Mouse (Mus musculus) erythroblast, embryonic 14.5 days (primary cell): ENCODE results near the gene AA792892. TPM values are rescaled to one million over a fixed set of nuclear protein-coding genes. Genes with fewer than 3 reads are reported as not detected.
"Not testable (repeated sequence)": the region's sequence is repeated elsewhere in the genome, so short reads cannot be mapped to it uniquely, and the experiment has no call there.

ENCODE experiments used
- H3K27me3 ChIP-seq: 2 replicates; pipeline ENCODE4 v1.6.1; 2012; ENCODE audit warnings: inconsistent platforms; ENCODE audit not compliant: control insufficient read depth
- H3K36me3 ChIP-seq: 2 replicates; pipeline ENCODE4 v1.6.1; 2012; ENCODE audit warnings: mild to moderate bottlenecking, inconsistent platforms; ENCODE audit not compliant: control insufficient read depth
- H3K4me1 ChIP-seq: 2 replicates; pipeline ENCODE4 v1.6.1; 2012; ENCODE audit warnings: inconsistent platforms; ENCODE audit not compliant: control insufficient read depth
- H3K4me3 ChIP-seq: replicated peaks from 2 replicates; pipeline ENCODE3; 2012; ENCODE audit warnings: moderate library complexity, mild to moderate bottlenecking, inconsistent platforms
- H3K9me3 ChIP-seq: 2 replicates; pipeline ENCODE4 v1.6.1; 2012; ENCODE audit warnings: low read length, inconsistent platforms, mixed read lengths; ENCODE audit not compliant: control insufficient read depth
- polyA plus RNA-seq: library from polyadenylated mRNA; stranded (reverse); fragments of >175 nt; gene quantifications from 2 replicates; pipeline ENCODE4 v1.2.3, GENCODE M21; 2012

AA792892 gene
- polyA plus RNA-seq = not detected in 2 replicates

DNA sequence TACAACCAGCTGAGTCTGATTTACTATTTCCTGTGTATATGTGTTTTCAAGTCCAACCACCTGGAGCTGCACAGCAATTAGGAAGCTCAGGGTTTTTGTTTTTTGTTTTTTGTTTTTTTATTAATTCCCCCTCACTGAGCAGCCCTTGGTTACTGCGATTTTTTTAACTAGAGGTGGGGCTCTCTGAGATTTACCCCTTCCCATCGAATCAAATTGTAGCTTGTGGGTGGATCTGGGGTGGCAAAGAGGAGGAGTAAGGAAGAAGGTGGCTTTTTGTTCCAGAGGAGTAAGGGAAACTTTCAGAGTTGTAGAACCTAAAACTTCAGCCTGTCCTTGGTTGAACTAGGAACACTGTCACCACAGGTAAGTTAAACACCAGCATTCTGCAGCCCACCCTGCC lies at the start of gene AA792892:
Gene AA792892 (plus strand): TSS at position 301 of the 400 bp plus-strand sequence.
- not testable (repeated sequence) for H3K4me1 ChIP-seq, H3K4me3 ChIP-seq, H3K36me3 ChIP-seq, H3K9me3 ChIP-seq, H3K27me3 ChIP-seq

- not testable (repeated sequence) for H3K4me1 ChIP-seq, H3K9me3 ChIP-seq, H3K36me3 ChIP-seq, H3K27me3 ChIP-seq, H3K4me3 ChIP-seq
These were observed 32.9 kb upstream of the AA792892 start, which contains the start of gene A430089I19Rik for GRCm38 (mm10) chr5:94306696-94307095. Gene A430089I19Rik, minus strand, starts transcription at chr5:94306796.

DNA sequence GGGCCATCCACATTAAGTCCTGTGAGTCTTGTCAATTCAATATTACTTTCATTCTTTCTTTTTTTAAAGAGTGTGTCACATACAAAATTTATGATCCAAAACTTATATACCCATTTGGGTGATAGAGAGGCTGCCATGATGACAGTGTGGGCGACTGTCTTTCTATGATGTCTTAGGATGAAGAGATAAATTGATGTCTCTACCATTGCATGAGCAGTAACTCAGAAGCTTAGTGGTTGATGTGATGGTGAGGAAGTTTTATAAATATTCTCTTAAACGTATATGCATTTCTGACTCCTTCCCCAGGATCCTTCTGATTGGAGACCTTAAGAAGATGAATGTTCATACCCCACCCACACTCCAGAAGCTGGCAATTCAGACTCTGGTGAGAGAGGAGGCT lies 25.4 kb upstream of the AA792892 start, which contains the start of gene Gm6502:
Gene Gm6502 (plus strand): TSS at position 301 of the 400 bp plus-strand sequence.
- not testable (repeated sequence) for H3K4me3 ChIP-seq, H3K27me3 ChIP-seq, H3K9me3 ChIP-seq, H3K4me1 ChIP-seq, H3K36me3 ChIP-seq

Other genes starting within 250 kb of the AA792892 start
- gene Gm3106, start 121.7 kb upstream of the AA792892 start, polyA plus RNA-seq = not detected in 2 replicates
- not detected in 2 replicates for gene A430089I19Rik, start 33.0 kb upstream of the AA792892 start, polyA plus RNA-seq
- not detected in 2 replicates for gene Gm6502, start 25.3 kb upstream of the AA792892 start, polyA plus RNA-seq
- not detected in 2 replicates for gene Gm7682, start 106.0 kb downstream of the AA792892 start, polyA plus RNA-seq
- not detected in 2 replicates for gene Gm3139, start 186.5 kb downstream of the AA792892 start, polyA plus RNA-seq